Mouse (Mus musculus): ENCODE measurements around the gene Zdhhc14. TPM values are rescaled to one million over a fixed set of nuclear protein-coding genes. Genes with fewer than 3 reads are reported as not detected.

Zdhhc14 gene
- total RNA-seq, 2 experiments from 2014 or later, result 46.3 to 57.8 TPM

DNA sequence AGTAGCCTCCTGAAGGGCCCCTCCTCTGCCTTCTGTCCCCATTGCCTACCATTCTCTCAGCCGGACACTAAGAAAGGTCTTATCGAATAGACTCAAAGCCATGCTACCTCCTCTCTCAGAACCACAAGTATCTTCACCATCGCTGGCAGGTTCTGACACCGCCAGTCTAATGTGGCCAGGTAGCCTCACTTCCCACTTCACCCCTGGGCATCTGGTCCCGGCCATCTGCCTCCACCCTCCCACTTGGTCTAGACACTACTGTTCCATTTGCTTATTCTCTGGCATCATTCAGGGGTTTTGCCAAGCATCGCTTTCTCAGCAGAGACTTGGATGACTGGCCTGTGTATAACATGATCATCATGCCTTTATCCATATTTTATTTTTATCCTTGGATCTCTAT is 57.1 kb downstream of the Zdhhc14 start:
- no peak for ATAC-seq (replicated peaks; ENCODE audit: low FRiP score, poor library complexity, severe bottlenecking)

DNA sequence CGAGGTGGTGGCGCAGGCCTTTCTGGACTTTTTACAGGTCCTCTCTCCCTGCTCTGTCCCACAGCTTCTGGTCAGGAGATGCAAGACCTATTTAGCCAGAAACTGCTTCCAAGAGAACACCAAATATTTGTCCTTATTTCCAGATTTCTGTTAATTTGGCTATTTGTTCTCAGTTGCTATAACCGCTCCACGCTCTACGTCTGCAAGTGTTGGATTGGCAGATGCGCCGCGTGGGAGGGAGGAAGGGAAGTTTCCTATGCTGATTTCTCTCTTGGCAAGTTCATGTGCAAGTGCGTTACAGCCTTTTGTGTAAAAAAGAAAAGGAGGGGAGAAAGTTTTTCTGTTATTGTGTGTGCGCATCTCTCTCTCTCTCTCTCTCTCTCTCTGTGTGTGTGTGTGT is 58.1 kb downstream of the Zdhhc14 start:
- ATAC-seq (replicated peaks; ENCODE audit: low FRiP score, poor library complexity, severe bottlenecking), result no peak

DNA sequence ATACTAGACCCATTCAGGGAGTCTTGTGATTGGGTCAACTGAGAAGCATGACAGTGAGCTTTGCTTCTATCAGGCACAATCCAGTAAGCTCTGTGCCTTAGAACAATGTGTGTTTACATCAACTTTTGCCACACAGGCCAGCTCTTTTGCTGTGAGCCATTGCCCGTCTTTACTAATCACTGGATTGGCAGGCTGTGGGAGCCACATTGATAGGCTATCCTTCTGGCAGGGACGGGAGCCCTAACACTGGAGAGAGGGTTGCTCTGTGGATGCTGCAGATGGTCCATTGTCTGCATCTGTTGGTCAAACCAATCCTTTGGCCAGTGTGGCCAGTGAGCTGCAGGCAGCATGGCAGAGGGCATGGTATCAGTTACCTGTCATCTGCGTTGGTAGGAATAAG is 58.8 kb downstream of the Zdhhc14 start:
- ATAC-seq (replicated peaks; ENCODE audit: low FRiP score, poor library complexity, severe bottlenecking), result no peak

DNA sequence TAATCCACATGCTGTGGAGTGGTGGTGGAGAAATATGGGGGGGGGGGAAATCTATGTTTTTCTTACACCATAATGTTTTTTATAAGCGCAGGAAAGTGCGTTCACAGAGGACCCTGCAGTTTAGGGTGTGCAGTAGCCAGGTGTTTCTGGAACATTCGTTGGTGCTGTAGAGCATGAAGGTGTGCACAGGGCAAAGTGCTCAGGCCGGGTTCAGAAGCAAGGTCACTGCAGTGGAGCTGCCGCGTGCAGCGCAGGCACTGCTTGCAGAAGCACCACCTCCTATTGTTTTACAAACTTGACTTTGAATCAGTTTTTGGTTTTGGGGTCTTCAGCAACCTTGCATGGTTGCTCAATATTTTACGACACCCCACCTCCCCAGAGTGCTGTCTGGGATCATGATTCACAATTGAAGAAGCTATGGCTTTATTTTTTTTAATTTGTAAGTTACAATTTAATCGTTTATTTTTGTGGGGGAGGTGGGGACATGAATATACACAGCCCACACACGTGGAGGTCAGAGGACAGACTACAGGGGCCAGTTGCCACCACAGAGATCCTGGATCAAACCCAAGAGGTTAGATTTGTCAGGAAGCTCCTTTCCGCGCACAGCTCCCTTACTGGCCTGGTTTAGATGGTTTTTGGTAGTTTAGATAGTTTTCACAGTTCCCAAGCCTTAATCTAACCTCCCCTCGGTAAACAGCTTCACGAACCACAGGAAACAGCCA is 59.8 kb downstream of the Zdhhc14 start:
- no peak for ATAC-seq (replicated peaks; ENCODE audit: low FRiP score, poor library complexity, severe bottlenecking)

DNA sequence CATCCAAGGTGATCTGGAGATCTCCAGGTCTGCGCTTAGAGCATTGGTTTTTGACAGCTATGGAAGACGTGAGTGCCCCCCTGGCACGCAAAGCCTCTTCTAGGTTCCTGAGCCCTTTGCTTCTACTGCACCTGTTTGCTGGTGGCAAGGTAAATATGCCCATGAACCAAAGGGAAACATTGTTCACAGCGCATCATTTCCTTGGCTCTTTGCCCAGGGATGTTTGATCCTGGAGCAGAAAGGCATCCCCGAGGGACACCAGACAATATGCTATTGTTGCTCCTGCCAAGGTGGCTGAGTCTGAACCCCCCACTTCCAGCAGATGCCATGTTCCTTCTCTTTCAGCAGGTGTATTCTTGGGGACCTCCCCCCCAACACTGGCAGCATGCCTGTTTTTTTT is 61.2 kb downstream of the Zdhhc14 start:
- ATAC-seq (replicated peaks; ENCODE audit: low FRiP score, poor library complexity, severe bottlenecking), result no peak

DNA sequence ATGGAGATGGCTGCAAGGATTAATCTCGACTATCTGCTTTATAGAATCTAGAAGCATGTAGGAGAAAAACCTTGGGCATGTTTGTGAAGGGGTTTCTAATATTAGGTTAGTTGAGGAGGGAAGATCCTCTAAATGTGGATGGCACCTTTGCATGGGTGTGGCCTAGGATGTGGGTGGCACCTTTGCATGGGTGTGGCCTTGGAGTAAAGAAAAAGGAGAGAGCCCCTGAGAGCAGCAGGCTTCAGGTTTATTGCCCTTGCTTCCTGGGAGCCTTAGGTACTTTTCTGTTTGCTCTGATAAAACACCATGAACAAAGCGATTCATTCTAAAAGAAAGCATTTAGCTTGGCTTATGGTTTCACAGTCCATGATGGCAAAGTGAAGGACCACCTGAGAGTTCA is 62.2 kb downstream of the Zdhhc14 start:
- no peak for ATAC-seq (replicated peaks; ENCODE audit: low FRiP score, poor library complexity, severe bottlenecking)

DNA sequence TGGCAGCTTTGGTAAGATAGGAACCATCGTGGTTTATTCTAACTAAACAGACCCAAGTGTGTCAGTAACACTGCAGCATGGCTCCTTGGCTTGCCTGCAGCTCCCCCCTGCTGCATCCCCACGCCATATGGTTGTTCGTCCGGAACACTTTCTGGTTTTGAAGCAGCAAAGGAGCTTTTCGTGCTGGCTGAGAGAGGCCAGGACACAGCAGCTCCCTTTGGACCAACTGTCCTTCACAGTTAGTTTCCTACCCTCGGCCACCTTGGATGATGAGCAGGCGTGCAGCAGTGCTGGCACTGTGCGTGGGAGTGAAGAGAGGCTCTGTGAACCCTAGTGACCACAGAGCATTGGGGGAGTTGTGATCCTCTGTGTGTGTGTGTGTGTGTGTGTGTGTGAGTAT is 64.2 kb downstream of the Zdhhc14 start:
- ATAC-seq (replicated peaks; ENCODE audit: low FRiP score, poor library complexity, severe bottlenecking), result no peak

DNA sequence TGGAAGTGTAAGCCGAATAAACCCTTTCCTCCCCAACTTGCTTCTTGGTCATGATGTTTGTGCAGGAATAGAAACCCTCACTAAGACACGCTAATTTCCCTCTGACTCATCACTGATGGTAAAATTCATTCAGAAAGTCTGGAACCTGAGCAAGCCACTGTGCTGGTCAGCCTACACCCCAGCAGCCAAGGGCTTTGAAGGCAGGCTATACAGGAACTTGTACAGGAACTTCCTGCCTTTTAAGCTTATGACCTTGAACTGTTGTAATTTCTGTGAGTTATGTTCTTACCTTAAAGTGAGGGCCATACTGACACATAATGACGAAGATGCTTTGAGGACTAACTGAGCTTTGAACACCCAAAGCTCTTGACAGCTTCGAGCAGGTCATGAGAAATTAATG is 67.9 kb downstream of the Zdhhc14 start:
- no peak for ATAC-seq (replicated peaks; ENCODE audit: low FRiP score, poor library complexity, severe bottlenecking)

DNA sequence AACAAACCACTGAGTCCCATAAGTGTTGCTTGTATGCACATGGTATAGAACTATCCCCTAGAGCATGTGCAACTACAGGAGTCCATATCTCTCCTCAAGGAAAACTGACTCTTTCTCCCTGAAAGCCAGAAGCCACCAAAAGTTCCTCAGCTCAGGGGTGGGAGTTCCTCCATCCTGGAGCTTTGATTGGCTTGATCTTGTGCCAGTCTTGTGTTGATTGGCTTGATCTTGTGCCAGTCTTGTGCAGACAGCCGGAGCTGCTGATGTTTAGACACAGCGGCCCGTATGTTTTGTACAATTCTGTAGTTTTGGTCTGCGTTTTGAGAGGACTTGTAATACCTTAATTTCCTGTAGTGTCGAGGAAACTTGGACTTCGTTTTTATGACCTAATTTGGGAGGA is 70.8 kb downstream of the Zdhhc14 start:
- ATAC-seq (replicated peaks; ENCODE audit: low FRiP score, poor library complexity, severe bottlenecking), result no peak

DNA sequence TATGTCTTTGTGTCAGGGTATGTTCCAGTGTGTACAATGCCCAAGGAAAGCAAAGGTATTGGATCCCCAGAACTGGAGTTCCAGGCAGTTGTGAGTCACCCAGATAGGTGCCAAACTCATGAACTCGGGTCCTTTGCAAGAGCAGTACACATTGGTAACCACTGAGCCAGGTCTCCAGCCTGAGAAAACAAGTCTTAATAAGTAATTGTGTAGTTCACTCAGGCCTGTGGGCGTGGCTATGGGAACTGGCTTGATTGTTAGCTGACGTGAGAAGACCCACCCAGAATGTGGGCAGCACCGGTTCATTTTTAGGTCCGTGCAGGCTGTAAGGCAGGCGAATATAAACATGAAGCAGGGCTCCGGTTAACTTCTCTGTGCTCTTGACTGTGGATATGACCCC is 73.6 kb downstream of the Zdhhc14 start:
- ATAC-seq (replicated peaks; ENCODE audit: low FRiP score, poor library complexity, severe bottlenecking), result no peak

DNA sequence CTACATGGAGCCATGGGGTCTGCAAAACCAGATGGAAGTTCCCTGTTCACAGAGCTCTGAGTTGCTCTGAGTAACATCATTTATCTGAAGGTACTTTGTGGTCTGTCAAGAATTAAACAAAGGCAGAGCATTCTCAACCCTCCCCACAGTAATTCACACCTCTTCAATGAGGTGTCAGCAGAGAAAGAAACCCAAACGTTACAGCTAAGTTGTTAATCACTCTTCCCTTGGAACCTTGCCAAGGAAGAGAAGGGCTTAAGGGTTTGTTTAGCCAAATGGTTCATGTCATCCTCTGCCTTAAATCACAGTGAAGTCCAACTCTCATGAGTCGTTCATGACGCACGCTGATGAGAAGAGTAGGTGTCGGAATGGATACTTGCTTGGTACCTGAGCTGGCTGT is 75.6 kb downstream of the Zdhhc14 start:
- no peak for ATAC-seq (replicated peaks; ENCODE audit: low FRiP score, poor library complexity, severe bottlenecking)

DNA sequence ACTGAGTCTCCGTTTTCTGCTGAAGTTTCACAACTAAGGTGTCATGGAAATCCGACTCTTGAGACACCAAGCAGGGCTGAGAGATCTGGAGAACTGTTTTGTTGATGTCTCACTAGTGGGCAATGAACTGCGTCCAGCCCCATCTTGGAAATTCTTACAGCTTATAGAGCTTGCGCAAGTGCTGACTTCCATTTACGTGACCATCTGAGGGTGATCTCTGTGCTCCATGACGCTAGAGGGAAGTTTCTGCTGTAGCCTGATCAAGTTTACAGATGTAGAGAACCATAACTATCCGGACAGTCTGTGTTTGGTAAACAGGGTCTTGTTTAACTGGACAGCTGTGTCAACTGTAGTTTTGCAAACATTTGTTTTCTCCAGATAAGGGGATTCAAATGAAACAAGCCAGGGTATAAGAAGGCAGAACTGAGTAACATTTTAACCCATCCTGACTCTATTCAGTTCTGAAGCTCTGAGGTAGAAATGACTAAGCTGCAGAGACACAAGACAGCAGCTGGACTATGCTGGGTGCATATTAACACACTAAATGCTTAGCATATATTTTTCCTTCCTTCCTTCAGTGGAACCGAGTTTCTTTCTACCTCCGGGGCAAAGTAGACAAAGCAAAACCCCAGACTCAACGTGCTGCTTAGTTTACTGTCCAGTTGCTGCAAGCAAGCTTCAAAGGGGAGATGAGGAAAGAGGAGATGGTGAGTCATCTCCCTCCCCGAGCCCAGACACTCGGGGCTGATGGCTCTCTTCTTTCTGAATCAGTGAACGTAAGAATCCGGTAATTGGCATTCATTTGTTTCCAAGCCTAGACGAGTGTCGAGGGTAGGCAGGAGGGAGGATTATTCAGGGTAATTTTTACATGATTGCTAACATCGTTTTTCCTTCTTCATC is 77.0 kb downstream of the Zdhhc14 start:
- ATAC-seq (replicated peaks; ENCODE audit: low FRiP score, poor library complexity, severe bottlenecking), result no peak

DNA sequence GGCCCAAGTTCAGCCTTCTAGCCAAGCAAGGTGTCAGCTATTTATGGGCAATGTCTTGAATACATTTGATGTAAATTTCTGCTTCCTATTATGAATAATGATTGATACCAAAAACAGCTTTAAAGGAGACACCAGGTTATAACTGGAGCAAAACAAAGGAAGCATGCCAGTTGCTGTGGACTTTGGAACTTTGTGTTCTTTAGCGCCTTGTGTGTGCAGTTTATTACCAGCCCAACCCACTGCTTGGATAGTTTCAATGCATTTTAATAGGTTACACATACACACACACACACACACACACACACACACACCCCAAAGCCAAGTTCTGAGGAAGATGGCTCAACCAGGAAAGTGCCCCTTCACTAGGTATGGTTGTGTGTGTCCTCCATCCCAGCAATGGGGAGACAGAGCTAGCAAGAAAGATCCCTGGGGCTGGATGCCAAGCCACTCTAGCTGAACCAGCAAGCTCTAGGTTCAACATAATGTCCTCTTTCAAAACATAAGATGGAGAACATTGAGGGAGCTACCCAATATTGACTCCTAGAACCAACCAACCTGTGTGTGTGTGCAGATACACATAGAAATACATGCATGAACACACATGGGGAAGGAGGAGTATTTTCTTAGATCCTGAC is 79.9 kb downstream of the Zdhhc14 start:
- no peak for ATAC-seq (replicated peaks; ENCODE audit: low FRiP score, poor library complexity, severe bottlenecking)

DNA sequence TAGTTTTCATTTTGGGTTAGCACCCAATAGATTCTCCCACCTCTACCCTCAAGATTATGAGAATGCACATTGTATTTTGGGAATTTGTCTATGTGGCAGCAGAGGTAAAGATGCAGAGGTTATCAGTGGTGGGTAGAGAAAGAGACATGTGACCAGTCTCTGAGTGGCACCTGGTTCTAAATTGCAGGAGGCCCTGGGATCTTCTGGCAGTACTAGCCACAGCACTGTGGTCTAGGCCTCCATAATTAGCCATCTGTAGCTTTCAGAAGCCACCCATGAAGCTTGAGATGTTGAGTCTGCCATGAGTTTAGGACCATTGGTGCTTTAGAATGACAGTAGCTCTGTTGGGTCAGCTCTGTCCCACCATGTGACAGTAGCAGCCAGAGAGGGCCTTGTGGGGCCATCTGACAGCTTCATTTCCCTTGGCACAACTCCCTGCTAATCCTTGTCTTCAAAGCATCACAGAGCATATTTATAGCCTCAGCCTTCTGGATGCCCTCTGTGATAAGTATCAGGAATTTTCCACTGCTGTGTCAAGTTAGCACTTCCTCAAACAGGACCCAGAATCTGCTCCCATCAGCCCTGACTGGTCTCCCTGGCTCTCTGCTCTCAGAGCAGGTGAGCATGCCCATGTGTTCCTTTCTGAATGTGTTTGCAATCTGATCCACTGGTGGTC is 80.5 kb downstream of the Zdhhc14 start:
- ATAC-seq (replicated peaks; ENCODE audit: low FRiP score, poor library complexity, severe bottlenecking), result no peak

DNA sequence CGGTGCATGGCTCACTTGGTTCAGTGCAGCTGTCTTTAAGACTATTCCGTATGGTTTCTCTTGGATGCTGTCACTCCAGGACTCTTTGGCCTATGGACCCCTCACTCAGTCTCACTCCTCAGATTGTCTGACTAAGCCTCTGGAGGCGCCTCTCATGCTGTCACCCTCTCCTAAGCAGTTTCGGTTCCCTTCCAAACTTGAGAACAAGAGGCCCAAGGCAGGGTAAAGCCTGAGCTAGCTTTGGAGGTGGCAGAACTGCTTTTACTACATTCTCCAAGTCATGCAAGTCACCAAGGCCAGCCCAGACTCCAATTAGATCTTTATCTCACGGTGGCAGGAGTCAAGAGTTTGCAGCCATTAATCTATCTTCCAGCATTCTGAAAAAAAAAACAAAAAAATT is 82.3 kb downstream of the Zdhhc14 start:
- no peak for ATAC-seq (replicated peaks; ENCODE audit: low FRiP score, poor library complexity, severe bottlenecking)

DNA sequence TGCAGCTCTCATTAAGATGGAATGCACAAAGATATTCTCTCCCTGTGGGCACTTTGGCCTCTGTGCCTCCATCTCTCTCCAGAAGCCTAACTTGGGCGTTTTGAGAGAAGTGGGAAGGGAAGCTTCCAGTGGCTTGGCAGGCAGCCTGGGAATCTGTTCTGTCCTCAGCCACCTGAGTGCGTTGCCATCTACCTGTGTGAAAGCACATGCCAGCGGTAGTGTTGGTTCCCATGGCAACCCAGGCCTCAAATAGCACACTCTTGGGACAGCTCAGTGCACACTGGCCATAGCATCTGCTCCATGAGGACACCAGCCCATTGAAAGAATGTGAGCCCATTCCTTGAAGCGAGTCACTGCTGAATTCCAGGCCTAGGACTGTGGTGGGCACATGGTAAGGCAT is 83.2 kb downstream of the Zdhhc14 start:
- ATAC-seq (replicated peaks; ENCODE audit: low FRiP score, poor library complexity, severe bottlenecking), result no peak

DNA sequence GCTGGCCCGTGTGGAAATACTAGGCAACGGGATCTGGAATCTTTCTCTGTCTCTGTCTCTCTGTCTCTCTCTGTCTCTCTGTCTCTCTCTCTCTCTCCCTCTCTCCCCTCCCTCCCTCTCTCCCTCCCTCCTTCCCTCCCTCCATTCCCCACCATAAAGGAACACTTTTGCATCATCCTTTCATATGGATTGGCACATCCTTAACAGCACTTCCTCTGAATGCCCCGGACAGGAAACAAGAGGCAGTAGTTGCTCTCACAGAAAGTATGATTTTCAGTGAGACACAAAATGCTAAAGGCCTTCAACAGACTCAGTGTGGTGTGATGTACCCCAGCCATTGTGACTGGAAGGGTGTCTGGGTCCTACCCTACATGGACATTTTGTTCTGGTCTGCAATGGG is 89.9 kb downstream of the Zdhhc14 start:
- no peak for ATAC-seq (replicated peaks; ENCODE audit: low FRiP score, poor library complexity, severe bottlenecking)

DNA sequence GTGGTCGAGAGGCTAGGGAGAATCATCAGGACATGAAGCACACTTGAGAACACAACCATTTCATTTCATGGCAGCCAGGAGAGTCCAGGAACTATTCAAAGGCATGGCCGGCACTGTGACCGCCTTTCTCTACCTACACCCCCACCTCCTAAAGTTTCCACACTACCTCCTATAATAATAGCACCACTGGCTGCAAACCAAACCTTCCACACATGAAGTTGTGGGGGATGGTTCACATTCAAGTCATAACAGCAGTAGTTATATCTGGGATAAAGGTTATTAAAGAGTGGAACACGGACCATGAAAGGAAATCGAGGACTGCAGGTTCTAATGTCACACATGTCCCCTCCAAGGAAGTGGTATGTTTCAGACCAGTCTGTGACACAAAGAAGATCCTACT is 90.6 kb downstream of the Zdhhc14 start:
- ATAC-seq (replicated peaks; ENCODE audit: low FRiP score, poor library complexity, severe bottlenecking), result no peak

DNA sequence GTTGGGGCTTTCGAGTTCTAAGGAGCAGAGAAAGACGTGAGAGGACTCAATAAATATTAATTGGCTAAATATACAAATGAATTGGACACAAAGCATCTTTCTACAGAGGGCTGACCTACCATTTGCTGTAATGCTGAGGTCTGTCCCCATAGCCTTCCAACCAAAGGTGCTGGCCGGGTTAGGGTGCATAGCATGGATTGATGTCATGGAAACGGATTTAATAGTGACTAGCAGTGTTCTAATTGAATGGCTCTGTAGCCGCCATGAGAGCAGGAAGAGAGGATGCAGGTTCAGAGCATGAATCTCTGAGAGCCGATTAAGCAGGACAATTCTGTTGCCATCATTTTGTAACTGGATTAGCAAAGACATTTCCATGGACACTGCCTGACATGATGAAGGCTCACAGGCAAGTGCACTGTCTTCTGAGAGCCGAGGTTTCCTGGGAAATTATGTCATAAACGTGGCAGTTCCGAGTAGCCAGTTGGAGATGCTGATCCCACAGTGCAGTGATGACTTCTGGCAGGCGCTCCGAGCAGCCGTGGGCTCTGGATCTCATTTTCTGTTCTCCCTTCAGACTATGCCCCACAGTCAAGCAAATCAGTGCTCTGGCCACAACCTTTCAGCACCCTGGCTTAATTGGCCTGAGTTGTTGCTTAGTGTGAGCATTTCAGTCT is 91.3 kb downstream of the Zdhhc14 start:
- ATAC-seq (replicated peaks; ENCODE audit: low FRiP score, poor library complexity, severe bottlenecking), result no peak

Data from erythroid progenitor cell, adult 5-6 weeks (primary cell).